Mouse (Mus musculus) brown adipose tissue, adult 24 weeks (tissue): ENCODE measurements at regions not wholly inside any gene's neighbourhood (a gene's known extent, or its start where the extent isn't known, plus 50 kb on each side); places are given as distances from the start of the nearest gene placed in this dataset.

ENCODE experiments used
- H3K27ac ChIP-seq: fragments of 200-500 bp; replicated peaks from 2 replicates; pipeline ENCODE4 v1.5.1; 2012; ENCODE audit warnings: low read depth, mild to moderate bottlenecking, low read length
- H3K4me1 ChIP-seq: fragments of 200-500 bp; 2 replicates; pipeline ENCODE4 v1.6.1; 2012; ENCODE audit warnings: low read length, mixed read lengths; ENCODE audit not compliant: control insufficient read depth, insufficient read depth, insufficient read length
- H3K4me3 ChIP-seq: fragments of 200-500 bp; 2 replicates; pipeline ENCODE4 v1.5.1; 2012; ENCODE audit warnings: low read depth, mild to moderate bottlenecking, low read length, moderate library complexity; ENCODE audit not compliant: insufficient read depth

DNA sequence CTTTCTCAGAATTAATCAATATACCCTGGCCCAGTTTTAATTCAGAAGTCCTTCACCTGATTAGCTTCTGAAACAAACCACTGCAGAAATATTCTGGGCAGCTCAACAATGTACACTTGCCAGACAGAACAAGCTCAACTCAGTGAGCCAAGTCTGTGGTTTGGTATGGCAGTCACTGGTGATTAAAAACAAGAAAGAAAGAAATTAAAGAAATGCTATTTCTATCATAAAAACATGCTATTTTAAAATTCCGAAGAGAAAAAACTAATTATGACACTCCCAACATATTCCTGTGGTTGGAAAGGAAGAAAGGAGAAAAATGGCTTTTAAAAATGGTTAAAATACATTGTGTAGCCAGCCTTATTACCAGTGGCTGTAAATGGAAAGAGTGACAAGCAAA, 332.1 kb upstream of the Rasgrp1 start:
- no peak overlapping the region for H3K27ac ChIP-seq

DNA sequence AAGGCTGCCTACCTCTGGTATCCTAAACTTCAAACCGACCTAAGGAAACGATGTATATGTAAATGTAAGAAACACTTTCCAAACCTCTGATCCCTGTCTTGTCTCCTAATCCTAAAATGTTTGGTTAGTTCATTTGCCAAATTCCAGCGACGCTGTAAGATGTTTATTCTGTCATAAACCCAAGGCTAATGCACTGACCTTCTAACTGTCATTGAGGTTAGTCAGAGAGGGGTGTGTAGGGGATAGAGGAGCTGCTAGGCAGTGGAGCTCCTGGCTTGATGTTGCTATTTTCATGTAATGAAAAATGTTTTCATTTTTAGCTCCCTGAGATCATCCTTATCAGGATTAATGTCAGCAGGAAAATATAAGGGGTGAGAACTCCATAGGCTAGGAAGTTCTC, 335.8 kb upstream of the Rasgrp1 start:
- no peaks in the 10 kb centered on the region for H3K4me1 ChIP-seq
- no peak overlapping the region for H3K27ac ChIP-seq

More for the DNA sequence above, 332.1 kb upstream of the Rasgrp1 start:
- Histone ChIP-seq H3K4me1 (no peaks in the 10 kb centered on the region), H3K4me3 (no peak overlapping the region)

DNA sequence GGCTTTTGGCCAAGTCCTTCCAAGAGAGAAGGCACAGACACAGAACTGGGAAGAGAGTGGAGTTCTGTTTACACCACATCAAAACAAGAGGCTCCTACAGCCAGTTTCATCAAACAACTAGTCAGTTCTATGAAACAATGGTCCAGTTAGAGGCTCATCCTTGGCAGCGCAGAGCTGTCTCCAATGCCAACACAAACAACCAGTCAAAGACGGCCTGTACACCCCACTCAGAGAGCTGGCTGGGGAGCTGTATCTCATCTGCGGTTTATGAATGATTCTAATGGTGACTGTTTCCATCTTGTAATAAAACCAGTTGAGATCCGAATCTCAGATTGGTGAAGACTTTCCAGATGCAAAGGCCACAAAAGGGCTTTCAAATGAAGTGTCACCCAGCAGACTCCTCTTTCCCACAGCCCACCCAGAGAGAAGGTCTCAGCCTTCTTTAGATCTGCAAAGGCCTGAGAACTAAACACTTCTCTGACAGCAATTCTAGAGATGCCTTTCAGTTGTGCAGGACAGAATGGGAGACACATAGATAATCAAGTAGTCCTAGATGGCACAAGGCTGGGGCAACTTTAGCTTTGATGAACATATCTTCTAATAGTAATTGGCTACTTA, 343.1 kb upstream of the Rasgrp1 start:
- H3K4me3 ChIP-seq, result no peak overlapping the region
- H3K4me1 ChIP-seq, result no peaks in the 10 kb centered on the region
- H3K27ac ChIP-seq, result no peak overlapping the region

More for the DNA sequence above, 335.8 kb upstream of the Rasgrp1 start:
- H3K4me3 ChIP-seq, result no peak overlapping the region

DNA sequence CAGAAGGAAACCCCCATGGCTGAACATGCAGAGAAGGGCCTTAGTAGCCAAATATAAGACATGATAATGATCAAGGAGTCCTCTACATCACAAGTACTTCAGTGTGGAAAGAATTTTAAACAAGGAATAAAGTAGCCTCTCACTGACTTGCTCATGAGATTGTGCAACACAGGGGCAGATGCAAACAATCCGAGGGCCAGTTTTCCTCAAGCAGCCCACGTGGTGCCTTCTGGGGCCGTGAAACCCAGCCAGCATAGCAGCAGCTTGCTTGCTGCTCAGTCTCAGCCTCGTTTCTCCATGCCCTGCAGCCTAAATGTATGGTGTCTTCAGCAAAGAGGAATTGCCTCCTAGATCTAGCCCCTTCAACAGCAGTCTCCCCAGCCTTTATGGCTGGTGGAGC, 350.7 kb upstream of the Rasgrp1 start:
- H3K4me1 ChIP-seq, result no peaks in the 10 kb centered on the region
- H3K27ac ChIP-seq, result no peak overlapping the region

DNA sequence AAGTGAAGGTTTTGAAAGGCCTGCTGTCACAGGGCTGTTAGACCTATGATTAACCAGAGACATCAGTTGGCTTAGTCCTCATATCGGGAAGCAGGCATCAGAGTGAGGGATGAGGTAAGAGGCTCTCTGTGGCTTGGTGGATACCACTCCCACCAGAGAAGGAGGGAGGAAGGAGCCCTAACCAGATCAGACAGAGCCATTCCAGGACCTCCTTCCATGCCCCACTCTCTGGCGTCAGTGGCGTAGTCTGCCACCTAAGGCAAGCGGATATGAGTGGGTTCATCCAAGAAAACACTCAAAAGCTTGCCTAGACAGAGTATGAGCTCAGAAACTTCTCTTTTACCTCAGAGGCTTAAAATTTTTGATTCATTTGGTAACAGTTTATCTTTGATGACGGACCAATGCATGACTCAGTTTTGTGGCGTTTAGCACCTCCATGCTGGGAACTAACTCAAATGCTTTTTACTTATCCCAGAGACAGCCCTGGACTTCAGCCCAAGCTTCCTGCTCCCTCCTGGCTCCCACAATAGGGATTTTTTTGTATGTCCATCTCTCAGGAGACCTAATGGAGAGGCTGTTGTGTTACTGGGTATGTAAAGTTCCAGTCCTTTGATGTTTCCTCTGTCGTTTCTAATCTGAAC, 367.5 kb upstream of the Rasgrp1 start:
- Histone ChIP-seq H3K4me1 (no peaks in the 10 kb centered on the region), H3K4me3 (no peak overlapping the region), H3K27ac (no peak overlapping the region)

More for the DNA sequence above, 350.7 kb upstream of the Rasgrp1 start:
- H3K4me3 ChIP-seq, result no peak overlapping the region

DNA sequence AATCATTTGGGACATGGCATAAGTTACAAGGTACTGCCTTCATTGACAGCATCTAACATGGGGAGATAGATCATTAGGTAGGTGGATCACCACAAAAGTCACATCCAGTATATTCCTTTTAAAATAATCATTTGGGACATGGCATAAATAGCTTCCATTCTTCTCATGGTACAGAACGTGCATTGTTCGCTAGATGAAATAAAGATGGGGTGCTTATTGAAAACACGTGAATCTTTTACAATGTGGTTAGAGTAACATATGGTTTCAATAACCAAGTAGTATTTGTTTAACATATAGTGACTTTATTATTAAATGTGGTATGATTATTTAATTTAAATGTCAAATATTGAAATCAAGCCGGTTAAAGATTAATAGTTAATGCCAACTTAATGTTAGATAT, 381.3 kb upstream of the Rasgrp1 start:
- Histone ChIP-seq H3K4me3 (no peak overlapping the region), H3K4me1 (no peaks in the 10 kb centered on the region), H3K27ac (no peak overlapping the region)

DNA sequence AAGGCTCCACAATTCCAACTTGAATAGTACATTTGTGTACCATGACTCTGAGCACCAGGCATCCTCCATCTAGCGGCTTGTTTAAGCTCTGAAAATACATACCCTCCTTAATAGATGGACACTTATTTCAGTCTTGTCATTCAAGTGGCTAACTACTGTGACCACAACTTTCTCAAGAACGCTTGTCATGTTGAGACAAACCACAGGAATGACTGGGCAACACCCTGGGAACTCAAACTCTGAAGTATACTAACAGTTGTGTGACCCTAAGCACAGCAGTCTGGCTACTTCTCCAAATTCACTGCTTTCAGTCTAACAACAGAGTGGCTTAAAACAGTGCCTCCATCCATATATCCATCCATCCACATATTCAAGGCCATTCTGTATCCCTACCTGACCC, 380.4 kb upstream of the Thbs1 start:
- no peaks in the 10 kb centered on the region for H3K4me1 ChIP-seq
- no peak overlapping the region for H3K27ac ChIP-seq
- no peak overlapping the region for H3K4me3 ChIP-seq

DNA sequence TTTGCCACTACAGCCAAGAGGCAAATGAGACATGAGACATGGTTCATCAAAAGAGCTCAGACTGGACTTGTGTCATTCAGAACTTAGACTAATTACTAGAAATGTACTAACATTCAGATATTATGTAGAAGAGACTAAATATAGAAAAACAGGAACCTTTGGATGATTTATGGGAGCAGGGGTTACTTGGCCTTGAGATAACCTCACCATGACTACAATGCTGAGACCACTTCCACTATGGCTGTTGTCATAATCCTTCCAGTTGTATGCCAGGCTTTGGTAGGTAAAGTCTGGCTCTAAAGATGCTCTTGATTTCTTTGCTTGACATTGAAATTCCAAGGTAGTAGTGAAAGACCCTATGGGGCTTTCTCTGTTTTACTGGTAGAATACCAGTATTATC, 369.3 kb upstream of the Thbs1 start:
- no peaks in the 10 kb centered on the region for H3K4me1 ChIP-seq
- H3K27ac ChIP-seq, result no peak overlapping the region
- no peak overlapping the region for H3K4me3 ChIP-seq

DNA sequence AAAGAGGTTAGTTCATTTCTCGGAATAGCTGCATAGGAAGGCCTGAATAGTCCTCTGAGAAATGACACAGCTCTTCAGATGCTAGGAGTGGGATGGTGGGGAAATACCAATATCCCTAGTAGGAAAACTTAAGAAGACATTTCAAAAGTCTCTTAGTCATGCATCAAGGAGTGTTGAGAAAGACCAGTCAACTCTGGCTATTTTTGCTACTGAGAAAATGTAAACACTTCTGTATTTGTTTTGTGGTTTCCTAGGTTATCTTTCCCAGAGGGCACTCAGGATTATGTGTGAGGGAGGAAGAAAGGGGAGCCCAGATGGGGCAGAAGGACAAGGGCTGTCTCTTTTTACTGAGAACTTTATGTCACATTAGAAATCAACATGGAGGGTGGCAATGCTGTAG, 367.8 kb upstream of the Thbs1 start:
- Histone ChIP-seq H3K4me3 (no peak overlapping the region), H3K4me1 (no peaks in the 10 kb centered on the region), H3K27ac (no peak overlapping the region)

DNA sequence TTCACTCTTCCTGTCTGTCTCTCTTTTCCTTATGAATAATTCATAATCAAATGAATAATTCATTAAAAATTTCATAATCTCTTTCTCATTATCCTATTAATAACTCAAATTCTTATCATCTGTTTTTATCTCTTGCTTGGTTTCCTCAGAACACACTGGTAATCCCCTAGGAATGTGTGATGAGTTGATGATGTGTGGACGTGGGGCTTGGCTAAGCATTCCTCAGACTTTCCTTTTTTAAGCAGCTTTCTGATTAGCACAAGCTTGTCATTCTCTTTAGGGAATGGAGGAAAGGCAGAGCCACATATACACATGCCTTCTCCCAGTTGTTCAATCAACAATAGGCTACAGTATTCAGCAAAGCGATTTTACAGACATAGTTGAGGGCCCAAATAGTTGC, 365.9 kb upstream of the Thbs1 start:
- H3K4me3 ChIP-seq, result no peak overlapping the region
- no peak overlapping the region for H3K27ac ChIP-seq
- no peaks in the 10 kb centered on the region for H3K4me1 ChIP-seq

DNA sequence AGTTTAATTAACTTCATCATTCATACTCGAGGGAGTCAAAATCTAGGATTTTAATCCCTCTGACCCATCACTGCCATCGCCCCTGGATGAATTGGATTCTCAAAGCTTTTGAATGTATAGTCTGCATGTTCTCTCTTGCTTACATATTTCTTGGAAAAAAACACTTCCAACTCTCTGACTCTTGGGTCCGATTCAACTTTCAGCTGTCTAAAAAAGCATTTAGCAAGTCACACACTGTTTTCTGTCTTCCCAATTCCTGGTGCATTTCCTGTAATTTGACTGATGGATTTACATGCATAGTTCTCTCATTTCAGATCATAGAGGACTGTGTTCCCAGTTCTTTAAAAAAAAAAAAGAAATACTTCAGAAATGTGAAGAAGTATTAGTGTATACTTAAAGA, 364.5 kb upstream of the Thbs1 start:
- H3K4me1 ChIP-seq, result no peaks in the 10 kb centered on the region
- no peak overlapping the region for H3K27ac ChIP-seq
- H3K4me3 ChIP-seq, result no peak overlapping the region

DNA sequence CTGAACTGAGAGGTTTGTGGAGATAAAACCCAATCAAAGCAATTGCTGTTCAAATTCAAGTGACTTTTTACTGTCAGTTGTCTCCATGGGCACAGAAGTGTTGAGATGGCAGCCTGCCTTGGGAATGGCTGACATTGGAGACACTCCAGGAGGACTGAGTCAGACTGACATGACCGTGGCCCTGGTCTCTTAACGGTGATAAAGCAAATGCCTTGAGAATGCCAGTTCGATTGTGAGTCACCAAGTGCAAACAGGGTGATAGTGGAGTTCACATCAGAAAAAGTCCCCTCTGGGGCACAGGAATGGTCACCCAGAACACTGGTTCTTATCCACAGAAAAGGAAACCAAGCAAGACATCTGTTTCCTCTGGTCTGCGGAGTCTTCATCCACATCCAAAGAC, 362.8 kb upstream of the Thbs1 start:
- Histone ChIP-seq H3K4me3 (no peak overlapping the region), H3K4me1 (no peaks in the 10 kb centered on the region), H3K27ac (no peak overlapping the region)

DNA sequence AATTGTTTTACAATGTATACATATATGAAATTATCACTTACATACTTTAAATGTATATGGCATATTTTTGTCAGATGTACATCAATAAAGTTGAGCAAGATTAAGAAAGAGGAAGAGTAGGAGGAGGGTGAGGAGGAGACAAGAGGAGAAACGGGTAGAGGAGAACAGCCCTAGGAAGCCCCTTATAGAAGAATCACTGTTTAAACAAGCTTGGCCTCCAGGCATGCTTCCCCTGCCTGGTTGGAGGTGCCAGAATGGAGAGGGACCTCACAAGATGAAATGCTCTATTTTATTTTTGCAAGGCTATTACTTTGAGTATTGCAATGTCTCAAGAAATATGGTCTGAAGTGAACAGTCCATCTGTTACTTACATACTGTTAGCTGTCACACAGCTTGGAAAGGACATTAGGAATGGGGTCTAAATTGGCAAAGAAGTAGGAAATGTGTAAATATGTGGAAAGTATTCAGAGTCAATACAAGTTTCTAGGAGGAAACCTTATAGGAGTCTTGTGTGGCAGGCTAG, 352.1 kb upstream of the Thbs1 start:
- no peak overlapping the region for H3K4me3 ChIP-seq
- H3K27ac ChIP-seq, result no peak overlapping the region
- H3K4me1 ChIP-seq, result no peaks in the 10 kb centered on the region

DNA sequence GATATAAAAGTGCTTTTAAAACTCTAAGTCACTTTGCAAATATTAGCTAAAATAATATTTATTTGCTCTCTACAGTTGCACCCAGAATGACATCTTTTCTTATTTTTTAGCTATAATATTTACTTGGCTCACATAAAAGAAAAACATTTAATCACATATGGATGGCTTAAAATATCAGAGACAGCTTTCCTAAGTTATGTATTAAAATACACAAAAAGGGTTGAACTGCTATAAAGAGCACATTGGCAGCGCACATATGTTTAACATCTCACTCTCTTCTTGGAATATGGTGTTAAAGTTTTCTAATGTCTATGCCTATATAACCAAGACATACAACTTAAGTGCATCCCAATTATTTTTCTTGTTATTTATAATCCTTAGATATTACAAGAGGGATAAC, 348.0 kb upstream of the Thbs1 start:
- H3K27ac ChIP-seq, result no peak overlapping the region

DNA sequence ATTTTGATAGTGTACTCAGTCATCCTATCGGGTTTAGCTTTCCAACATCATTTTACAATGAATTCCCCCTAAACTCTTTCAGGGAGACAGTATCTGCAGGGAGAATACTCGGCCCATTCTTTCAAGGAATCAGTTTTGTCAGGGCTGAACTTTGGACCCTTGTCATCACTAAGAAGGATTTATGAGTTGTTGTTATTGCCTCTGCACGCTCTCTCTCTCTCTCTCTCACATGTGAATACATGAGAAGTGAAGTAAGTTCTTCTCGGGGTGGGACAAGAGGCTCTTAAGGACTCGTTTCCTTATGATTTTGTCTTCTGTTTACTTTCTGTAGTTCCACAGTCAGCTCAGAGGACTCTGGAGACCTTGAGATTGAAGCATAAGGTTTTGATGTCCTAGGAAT, 346.1 kb upstream of the Thbs1 start:
- Histone ChIP-seq H3K4me3 (no peak overlapping the region), H3K27ac (no peak overlapping the region; the same call in 1 of the 2 replicates), H3K4me1 (0 out of 2 replicates have a peak, but pooled peaks cover 2% of the 10 kb centered on the region)

More for the DNA sequence above, 348.0 kb upstream of the Thbs1 start:
- H3K4me3 ChIP-seq, result no peak overlapping the region
- H3K4me1 ChIP-seq, result 0 out of 2 replicates have a peak, but pooled peaks cover 2% of the 10 kb centered on the region

DNA sequence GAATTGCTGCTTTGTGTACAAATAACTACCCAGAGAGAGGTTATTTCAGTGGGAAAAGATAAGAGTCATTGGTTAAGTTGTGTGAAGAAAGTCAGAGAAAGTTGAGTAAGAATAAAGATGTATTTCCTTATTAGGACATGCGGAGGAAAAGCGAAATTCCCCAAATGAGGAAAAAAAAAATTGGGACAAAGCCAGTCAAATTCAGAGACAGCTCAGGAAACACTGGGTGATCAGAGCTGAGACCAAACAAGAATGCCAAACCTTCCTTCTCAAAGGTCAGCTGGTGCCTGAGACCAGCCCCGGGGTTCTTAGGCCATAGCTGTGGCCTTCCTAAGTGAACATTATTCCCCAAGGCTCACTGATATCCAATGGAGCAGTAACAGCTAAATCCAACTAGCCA, 345.2 kb upstream of the Thbs1 start:
- H3K4me3 ChIP-seq, result no peak overlapping the region
- no peak overlapping the region; the same call in 1 of the 2 replicates for H3K27ac ChIP-seq
- 0 out of 2 replicates have a peak, but pooled peaks cover 2% of the 10 kb centered on the region for H3K4me1 ChIP-seq
